Mouse (Mus musculus) cerebellum, postnatal 4 days (tissue): ENCODE measurements around the gene Edc3.
A peak's percentile ranks its signal among the peaks of the same experiment; 100 is the strongest.
"Not testable (repeated sequence)": the region's sequence is repeated elsewhere in the genome, so short reads cannot be mapped to it uniquely, and the experiment has no call there.

Experiments
- DNase-seq, 2 experiments: peaks; one replicate each; pipeline ENCODE4 v3.0.0; 2022; ENCODE audit warnings: low spot score in 2 of 2, mixed read lengths in 1 of 2

Gene Edc3

GRCm38 (mm10) chr9:57698466-57699150 is 9.7 kb upstream of the Edc3 start:
- DNase-seq, result no peak

GRCm38 (mm10) chr9:57706496-57706895 is 1.8 kb upstream of the Edc3 start:
- no peak for DNase-seq

GRCm38 (mm10) chr9:57708720-57709274 is 457 bp downstream of the Edc3 start:
- DNase-seq, result peak in 1 of 2 experiments; percentile 29

- DNase-seq, result not testable (repeated sequence)
Measured at GRCm38 (mm10) chr9:57710214-57710613, 1.9 kb downstream of the Edc3 start.

- no peak for DNase-seq
Measured at GRCm38 (mm10) chr9:57712194-57712593, 3.9 kb downstream of the Edc3 start.

- no peak for DNase-seq
Measured at GRCm38 (mm10) chr9:57718408-57718807, 10.1 kb downstream of the Edc3 start.

GRCm38 (mm10) chr9:57720736-57721135 is 12.4 kb downstream of the Edc3 start:
- no peak for DNase-seq

- DNase-seq, result no peak
Measured at GRCm38 (mm10) chr9:57722371-57722770, 14.0 kb downstream of the Edc3 start.

- DNase-seq, result no peak
Measured at GRCm38 (mm10) chr9:57723315-57723715, 15.0 kb downstream of the Edc3 start.

- no peak for DNase-seq
Measured at GRCm38 (mm10) chr9:57723796-57724195, 15.5 kb downstream of the Edc3 start.

GRCm38 (mm10) chr9:57724701-57725100 is 16.4 kb downstream of the Edc3 start:
- DNase-seq, result no peak

GRCm38 (mm10) chr9:57728312-57728711 is 20.0 kb downstream of the Edc3 start:
- DNase-seq, result no peak

GRCm38 (mm10) chr9:57733606-57734005 is 25.3 kb downstream of the Edc3 start:
- DNase-seq, result no peak

GRCm38 (mm10) chr9:57739863-57740262 is 31.5 kb downstream of the Edc3 start:
- no peak for DNase-seq

GRCm38 (mm10) chr9:57744462-57745091 is 36.2 kb downstream of the Edc3 start:
- no peak for DNase-seq

- DNase-seq, result no peak
Measured at GRCm38 (mm10) chr9:57747067-57747466, 38.7 kb downstream of the Edc3 start.

GRCm38 (mm10) chr9:57748137-57748536 is 39.8 kb downstream of the Edc3 start:
- no peak for DNase-seq

GRCm38 (mm10) chr9:57748831-57749230 is 40.5 kb downstream of the Edc3 start:
- DNase-seq, result no peak

- DNase-seq, result no peak
Measured at GRCm38 (mm10) chr9:57750901-57751300, 42.6 kb downstream of the Edc3 start.

GRCm38 (mm10) chr9:57757578-57757977 is 49.2 kb downstream of the Edc3 start:
- DNase-seq, result no peak

GRCm38 (mm10) chr9:57758528-57758927 is 50.2 kb downstream of the Edc3 start:
- no peak for DNase-seq

- peak; percentile 49 to 66 for DNase-seq
Measured at GRCm38 (mm10) chr9:57759289-57759688, 50.9 kb downstream of the Edc3 start.
